Mouse (Mus musculus) limb, embryonic 14.5 days (tissue): Measurements from ENCODE around the gene Krtap5-1. TPM values are rescaled to one million over a fixed set of nuclear protein-coding genes. Genes with fewer than 3 reads are reported as not detected.
"Not testable (repeated sequence)": the region's sequence is repeated elsewhere in the genome, so short reads cannot be mapped to it uniquely, and the experiment has no call there.

Experiments used
- ATAC-seq: fragments of 200-750 bp; cut with Nextera tagmentation; 2 replicates; pipeline ENCODE4 v1.8.0; 2017; ENCODE audit warnings: low read depth, moderate number of reproducible peaks, moderate TSS enrichment; ENCODE audit not compliant: low FRiP score
- DNase-seq: peaks from one replicate; pipeline ENCODE4 v3.0.0-alpha.2; 2015; ENCODE audit warnings: low spot score
- H3K27ac ChIP-seq: fragments of 300-500 bp; sonication (generic); replicated peaks from 2 replicates; pipeline ENCODE4 v1.5.1; 2014; ENCODE audit warnings: low read depth, mild to moderate bottlenecking, low read length, moderate library complexity, mixed read lengths
- H3K27me3 ChIP-seq: fragments of 300-500 bp; sonication (generic); 2 replicates; pipeline ENCODE4 v1.6.1; 2014; ENCODE audit warnings: low read length, mixed read lengths; ENCODE audit not compliant: control insufficient read depth, insufficient read depth
- H3K36me3 ChIP-seq: fragments of 300-500 bp; sonication (generic); 2 replicates; pipeline ENCODE4 v1.6.1; 2014; ENCODE audit warnings: mild to moderate bottlenecking, low read length, moderate library complexity, mixed read lengths; ENCODE audit not compliant: control insufficient read depth, insufficient read depth
- H3K4me1 ChIP-seq: fragments of 300-500 bp; sonication (generic); 2 replicates; pipeline ENCODE4 v1.6.1; 2014; ENCODE audit warnings: antibody characterized with exemption, low read length, mixed read lengths; ENCODE audit not compliant: control insufficient read depth, insufficient read depth
- H3K4me2 ChIP-seq: fragments of 300-500 bp; sonication (generic); replicated peaks from 2 replicates; pipeline ENCODE4 v1.6.1; 2014; ENCODE audit warnings: low read depth, mild to moderate bottlenecking, low read length, moderate library complexity; ENCODE audit not compliant: severe bottlenecking
- H3K4me3 ChIP-seq: fragments of 300-500 bp; sonication (generic); replicated peaks from 2 replicates; pipeline ENCODE4 v1.5.1; 2014; ENCODE audit warnings: low read length
- H3K9ac ChIP-seq: fragments of 300-500 bp; sonication (generic); 2 replicates; pipeline ENCODE4 v1.6.1; 2014; ENCODE audit warnings: mild to moderate bottlenecking, low read depth, low read length, moderate library complexity; ENCODE audit not compliant: severe bottlenecking
- H3K9me3 ChIP-seq: fragments of 300-500 bp; sonication (generic); 2 replicates; pipeline ENCODE4 v1.6.1; 2016; ENCODE audit warnings: low read length; ENCODE audit not compliant: control insufficient read depth
- POLR2A ChIP-seq: fragments of 200-500 bp; IDR thresholded peaks from 2 replicates; pipeline ENCODE4 v1.8.0; 2012; ENCODE audit warnings: inconsistent platforms, mild to moderate bottlenecking, moderate library complexity, borderline replicate concordance; ENCODE audit not compliant: insufficient read depth, insufficient read length; ENCODE audit errors: extremely low read depth
- WGBS: fragments of 180-500 bp; shearing (Covaris S2); extraction: QIAGEN DNeasy Blood & Tissue Kit; methylation state at CpG from one replicate; pipeline ENCODE4 v1.1.7; 2014; 5-methylcytosine and 5-hydroxymethylcytosine counted together
- polyA plus RNA-seq, 2 experiments: library from polyadenylated mRNA; depleted of rRNA in 1 of 2; stranded (reverse) in 1 of 2; unstranded in 1 of 2; fragments of >200 nt; fragmentation: Nextera tagmentation in 1 of 2; extraction: Ambion mirVana in 1 of 2; gene quantifications; 2 replicates each; pipeline versions ENCODE4 v1.2.1 to v1.2.3; 2012 to 2014

Gene Krtap5-1
- not detected in 2 replicates for polyA plus RNA-seq (2012; rRNA removed)
- polyA plus RNA-seq (2014; fragmentation: Nextera tagmentation; extraction: Ambion mirVana) = not detected in 2 replicates

DNA sequence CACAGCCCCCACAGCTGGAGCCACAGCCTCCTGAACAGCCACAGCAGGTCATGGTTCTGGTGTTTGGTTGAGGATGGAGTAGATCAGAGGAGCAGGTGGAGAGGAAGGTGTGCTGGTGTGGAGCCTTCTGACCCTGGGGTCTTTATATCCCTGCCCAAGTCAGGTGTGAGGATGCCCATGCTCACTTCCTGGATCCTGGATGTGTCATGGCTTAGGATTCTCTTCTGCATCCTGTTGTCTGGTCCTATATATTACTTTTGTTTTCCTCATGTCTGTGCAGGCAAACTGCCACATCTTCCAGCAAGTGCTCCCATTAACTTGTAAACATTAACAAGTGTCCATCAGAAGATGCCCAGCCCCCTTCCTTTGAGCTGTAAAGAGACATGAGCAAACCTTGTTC lies at the start of gene Krtap5-1:
Gene Krtap5-1, minus strand, starts transcription at position 101 of the 400 bp plus-strand sequence.
- H3K4me3 ChIP-seq, H3K9me3 ChIP-seq, H3K4me2 ChIP-seq, H3K36me3 ChIP-seq, H3K4me1 ChIP-seq, ATAC-seq, H3K9ac ChIP-seq, H3K27me3 ChIP-seq, H3K27ac ChIP-seq, DNase-seq: not testable (repeated sequence)

DNA sequence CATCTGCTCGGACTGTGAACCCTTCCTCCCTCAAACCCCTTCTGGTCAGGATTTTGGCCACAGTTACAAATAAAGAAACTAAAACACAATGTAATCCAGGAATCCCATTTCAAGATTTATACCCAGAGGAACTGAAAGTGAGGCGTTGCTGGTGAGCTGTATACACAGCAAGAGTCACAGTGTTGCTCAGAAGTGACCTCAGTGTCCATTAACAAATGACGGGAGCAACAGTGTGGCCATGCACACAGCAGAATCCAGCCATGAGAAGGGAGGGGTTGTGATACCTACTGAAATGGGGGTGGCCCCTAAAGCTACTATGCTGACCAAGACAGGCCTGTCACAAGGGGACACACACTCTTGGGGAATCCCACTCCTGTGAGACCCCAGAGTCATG lies 45.3 kb upstream of the Krtap5-1 start:
- Histone ChIP-seq H3K36me3 (no peaks in the 10 kb centered on the region), H3K9ac (no peak overlapping the region), H3K4me2 (no peak overlapping the region), H3K4me1 (0 out of 2 replicates have a peak, but pooled peaks cover 3% of the 10 kb centered on the region), H3K4me3 (no peak overlapping the region), H3K27me3 (no peaks in the 10 kb centered on the region), H3K27ac (no peak overlapping the region), H3K9me3 (no peaks in the 10 kb centered on the region)
- no peak for TF ChIP-seq POLR2A
- ATAC-seq (no peak), DNase-seq (no peak)
- WGBS = 72% methylated on average over 3 of the region's 3 CpGs

DNA sequence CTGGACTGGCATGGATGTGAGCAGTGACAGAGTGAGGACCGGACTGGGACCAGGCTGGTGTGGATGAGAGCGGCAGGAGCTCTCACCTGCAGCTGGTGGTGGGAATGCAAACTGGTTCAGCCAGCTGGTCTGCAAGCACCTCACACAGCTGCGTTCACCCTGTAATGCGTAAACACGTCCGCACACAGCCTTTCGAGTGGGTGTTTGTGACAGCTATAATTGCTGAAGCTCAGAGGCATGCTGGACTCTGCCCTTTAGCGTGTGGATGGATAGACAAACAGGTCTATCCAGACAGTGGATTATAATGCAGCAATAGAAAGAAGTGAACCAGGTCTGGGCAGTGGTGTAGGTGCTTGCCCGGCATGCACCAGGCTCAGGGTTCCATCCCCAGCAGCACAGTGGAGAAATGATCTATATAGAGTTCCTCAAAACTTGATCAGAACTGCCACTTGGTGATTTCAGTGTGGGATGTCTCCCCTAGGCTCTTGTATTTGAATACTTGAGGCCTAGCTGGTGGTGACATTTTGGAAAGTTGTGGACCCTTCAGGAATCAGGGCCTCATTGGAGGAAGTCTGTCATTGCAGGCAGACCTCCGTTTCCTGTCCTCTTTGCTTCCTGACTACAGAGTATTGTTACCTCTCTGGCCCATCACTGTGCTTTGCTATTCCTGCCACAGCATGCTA lies 44.8 kb upstream of the Krtap5-1 start:
- no peaks in the 10 kb centered on the region for H3K9me3 ChIP-seq
- TF ChIP-seq POLR2A = no peak
- no peak overlapping the region for H3K9ac ChIP-seq
- no peak overlapping the region for H3K4me3 ChIP-seq
- no peak overlapping the region for H3K4me2 ChIP-seq
- DNase-seq = no peak
- no peak overlapping the region for H3K27ac ChIP-seq
- H3K36me3 ChIP-seq = no peaks in the 10 kb centered on the region
- no peaks in the 10 kb centered on the region for H3K27me3 ChIP-seq
- 0 out of 2 replicates have a peak, but pooled peaks cover 3% of the 10 kb centered on the region for H3K4me1 ChIP-seq
- ATAC-seq = no peak
- 60% methylated on average over 10 of the region's 10 CpGs for WGBS

DNA sequence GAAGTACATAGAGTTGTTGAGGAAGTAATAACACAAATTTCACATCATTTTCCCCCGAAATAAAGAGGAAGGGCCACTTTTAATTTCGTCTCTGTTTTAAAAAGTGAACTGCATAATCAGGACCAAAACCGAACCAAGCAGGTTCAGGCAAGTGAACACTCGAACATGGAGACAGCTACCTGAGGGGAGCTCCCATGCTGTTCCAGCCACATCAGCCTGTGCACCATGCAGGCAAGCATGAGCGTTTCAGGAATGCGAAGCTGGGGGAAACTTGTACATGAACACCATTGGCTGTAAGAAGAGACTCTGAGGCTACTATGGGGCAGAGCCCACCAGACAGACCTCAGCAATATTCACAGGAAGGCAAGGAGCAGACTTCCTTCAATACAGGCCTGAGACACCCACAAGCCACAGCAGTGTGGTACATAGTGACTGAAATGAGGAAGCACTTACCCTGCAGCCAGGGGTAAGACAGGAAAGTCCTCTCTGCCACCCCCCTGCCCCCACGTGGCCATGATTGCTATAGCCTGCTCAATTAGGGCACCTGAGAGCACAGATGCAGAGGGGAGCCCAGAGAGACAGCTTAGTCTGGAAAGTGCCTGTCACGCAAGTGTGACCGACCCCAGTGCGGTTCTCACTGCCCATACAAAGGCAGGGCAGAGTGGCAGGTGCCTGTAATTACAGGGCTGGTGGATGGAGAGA lies 43.5 kb upstream of the Krtap5-1 start:
- Histone ChIP-seq H3K4me2 (no peak overlapping the region), H3K27me3 (no peaks in the 10 kb centered on the region), H3K27ac (no peak overlapping the region), H3K36me3 (no peaks in the 10 kb centered on the region), H3K4me1 (0 out of 2 replicates have a peak, but pooled peaks cover 3% of the 10 kb centered on the region), H3K9ac (no peak overlapping the region), H3K4me3 (no peak overlapping the region), H3K9me3 (no peaks in the 10 kb centered on the region)
- DNase-seq (no peak), ATAC-seq (no peak)
- no peak for TF ChIP-seq POLR2A
- WGBS = 43% methylated on average over 10 of the region's 10 CpGs

DNA sequence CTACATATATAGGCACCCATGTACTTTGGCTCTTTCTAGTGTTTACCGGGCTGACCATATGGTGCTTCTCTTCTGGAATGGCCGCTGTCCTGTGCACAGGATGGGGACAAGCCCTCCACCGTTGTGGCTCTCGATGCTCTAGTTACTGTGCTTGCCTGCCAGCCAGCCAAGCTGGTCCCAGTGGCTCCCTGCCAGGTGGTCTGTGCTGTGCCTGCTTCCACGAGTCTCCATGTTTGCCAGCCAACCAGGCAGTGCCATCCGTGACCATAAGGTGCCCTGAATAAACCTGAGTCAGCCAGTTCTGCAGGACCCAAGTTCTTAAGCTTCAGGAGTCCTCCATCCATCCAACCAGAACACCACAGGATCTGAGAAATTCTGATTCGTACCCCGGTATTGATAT lies 38.2 kb upstream of the Krtap5-1 start:
- Histone ChIP-seq H3K4me2 (no peak overlapping the region), H3K4me1 (no peaks in the 10 kb centered on the region), H3K27ac (no peak overlapping the region), H3K9me3 (no peaks in the 10 kb centered on the region), H3K36me3 (no peaks in the 10 kb centered on the region), H3K9ac (no peak overlapping the region), H3K27me3 (no peaks in the 10 kb centered on the region), H3K4me3 (no peak overlapping the region)
- DNase-seq (no peak), ATAC-seq (no peak)
- WGBS = 78% methylated on average over 8 of the region's 8 CpGs
- no peak for TF ChIP-seq POLR2A
